Mouse (Mus musculus) liver, postnatal 0 days (tissue): ENCODE data around the gene Gm10142.

Experiments
- CTCF ChIP-seq: sonication (generic); IDR thresholded peaks from 2 replicates; pipeline ENCODE4 v1.5.1; 2016; ENCODE audit warnings: antibody characterized with exemption, low read depth
- EP300 ChIP-seq: IDR thresholded peaks from 2 replicates; pipeline ENCODE4 v1.6.1; 2016; ENCODE audit warnings: antibody characterized with exemption, low read depth, mild to moderate bottlenecking

DNA sequence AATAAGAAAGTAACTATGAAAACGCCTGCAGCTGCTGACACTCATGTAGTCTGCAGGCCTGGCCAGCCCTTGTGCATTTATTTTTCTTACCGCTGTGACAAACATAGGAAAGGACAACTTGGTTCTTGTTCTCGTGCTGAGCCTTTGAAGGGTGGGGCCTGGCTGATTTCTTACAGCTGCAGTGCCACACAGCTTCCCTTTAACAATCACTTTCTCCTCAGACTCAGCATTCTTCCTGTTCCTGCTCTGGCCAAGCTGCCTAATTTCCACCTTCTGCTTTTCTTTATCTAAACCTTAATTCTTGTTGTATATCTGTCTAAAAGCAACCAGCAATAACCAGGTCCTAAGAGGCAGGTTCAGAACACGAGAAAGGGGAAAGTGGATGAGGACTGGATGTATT lies 1.9 kb upstream of the Gm10142 start:
- TF ChIP-seq CTCF (no peak), EP300 (no peak)
